Mouse (Mus musculus): Measurements from ENCODE around the gene Gtpbp3. TPM values are rescaled to one million over a fixed set of nuclear protein-coding genes. Genes with fewer than 3 reads are reported as not detected.

Gtpbp3 gene
- total and polyA plus RNA-seq, 3 experiments = 49.4 to 50.1 TPM; not detected in 1

DNA sequence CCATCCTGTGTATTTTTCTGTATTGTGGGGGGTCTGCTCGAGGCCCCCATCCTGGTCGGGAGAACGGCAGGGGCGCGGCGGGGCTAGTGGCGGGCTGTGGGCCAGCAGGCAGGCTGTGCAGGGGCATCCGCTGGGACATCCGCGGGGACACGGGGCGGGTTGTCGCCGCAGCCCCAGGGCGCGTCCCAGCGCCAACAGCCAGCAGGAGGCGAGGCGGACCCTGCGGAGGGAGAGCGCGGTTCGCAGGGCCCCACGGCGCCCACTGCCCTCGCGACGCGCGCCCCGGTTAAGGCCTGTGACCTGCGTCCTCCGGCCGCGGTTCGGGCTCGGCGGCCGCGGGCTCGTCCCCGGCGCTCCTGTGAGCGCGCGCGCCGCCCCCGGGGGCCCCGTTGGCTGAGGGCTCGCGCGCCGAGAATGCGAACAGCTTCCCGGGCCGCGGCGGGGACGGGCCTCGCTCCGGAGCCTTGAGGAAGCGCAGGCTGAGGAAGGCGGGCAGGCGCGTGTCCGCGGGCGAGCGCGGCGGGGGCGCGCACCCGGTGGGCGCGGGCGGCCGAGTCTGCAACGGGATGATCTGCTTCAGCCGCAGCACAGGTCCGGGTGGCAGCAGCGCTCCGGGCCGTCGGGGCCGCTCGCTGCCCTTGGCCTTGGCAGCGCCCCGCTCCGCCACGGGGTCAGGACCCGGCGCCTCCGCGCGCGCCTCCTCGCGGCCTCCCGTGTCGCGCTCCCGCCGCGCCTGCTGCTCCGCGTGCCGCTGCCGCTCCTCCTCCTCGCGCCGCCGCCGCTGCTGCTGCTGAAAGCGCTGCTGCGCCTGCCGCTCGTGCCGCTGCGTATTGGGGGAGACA lies 11.6 kb upstream of the Gtpbp3 start (continued):
- TF ChIP-seq TAL1 (IDR thresholded peaks at IDR 0.05; ENCODE audit: low read length) (no peak), EP300 (IDR thresholded peaks at IDR 0.05; ENCODE audit: low read depth in 1 of 2, low read length in 2 of 2) (no peak), MAX (IDR thresholded peaks at IDR 0.05; ENCODE audit: low read length) (peak; percentile 24; the same call in 1 of the 2 replicates), TCF12 (IDR thresholded peaks at IDR 0.05; ENCODE audit: low read depth, low read length) (no peak), CHD2 (IDR thresholded peaks at IDR 0.05; ENCODE audit: low read length) (no peak), SMC3 (IDR thresholded peaks at IDR 0.05; ENCODE audit: low read depth, low read length) (no peak), E2F4 (IDR thresholded peaks at IDR 0.05; ENCODE audit: borderline replicate concordance, low read depth, low read length) (no peak), ZMIZ1 (IDR thresholded peaks at IDR 0.05; ENCODE audit: low read depth, low read length) (0 out of 2 replicates have a peak, but pooled peaks have one; percentile 10), MYB (IDR thresholded peaks at IDR 0.05; ENCODE audit: low read depth, low read length) (no peak), MYC (IDR thresholded peaks at IDR 0.05; ENCODE audit: low read depth, low read length) (no peak)

DNA sequence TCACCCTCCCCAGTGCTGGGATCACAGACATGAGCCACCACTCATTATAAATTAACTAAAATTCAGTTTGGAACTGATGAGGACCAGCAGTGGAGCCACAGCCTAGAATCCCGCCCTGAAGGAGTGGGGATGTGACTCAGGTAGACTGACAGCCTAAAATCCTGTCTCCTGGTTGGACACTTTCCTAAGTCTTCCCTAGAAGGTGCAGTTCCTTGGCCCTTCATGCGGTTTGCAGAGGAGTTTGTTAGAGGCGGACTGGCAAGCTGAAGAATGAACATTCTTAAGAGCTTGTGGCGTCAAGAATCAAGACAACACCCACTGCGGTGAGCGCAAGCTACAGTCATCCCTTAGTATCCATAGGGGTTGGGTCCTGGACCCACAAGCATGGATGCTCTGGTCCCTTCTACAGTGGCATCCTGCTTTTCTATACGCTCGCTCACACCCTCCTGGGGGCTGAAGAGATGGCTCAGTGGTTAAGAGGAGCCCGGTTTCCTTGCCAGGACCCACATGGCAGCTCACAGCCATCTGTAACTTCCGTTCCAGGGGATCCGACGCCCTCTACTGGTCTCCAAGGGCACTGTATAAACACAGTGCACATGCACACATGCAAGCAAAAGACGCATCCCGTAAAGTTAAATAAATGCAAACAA lies 10.6 kb upstream of the Gtpbp3 start:
- TF ChIP-seq POLR2AphosphoS5 (IDR thresholded peaks at IDR 0.05; ENCODE audit: borderline replicate concordance, low read depth, low read length) (no peak), KAT2A (conservative IDR thresholded peaks at IDR 0.05; ENCODE audit: low read depth, low read length) (no peak), SMC3 (IDR thresholded peaks at IDR 0.05; ENCODE audit: low read depth, low read length) (peak; percentile 51), RAD21 (IDR thresholded peaks at IDR 0.05; ENCODE audit: low read depth, low read length) (peak; percentile 39), POLR2A (IDR thresholded peaks at IDR 0.05; ENCODE audit: control insufficient read depth in 1 of 2, insufficient read depth in 1 of 2, low read depth in 1 of 2, low read length in 2 of 2, poor library complexity in 1 of 2) (peak; percentile 35 to 59; a peak in 2 of 4 replicates), CHD1 (IDR thresholded peaks at IDR 0.05; ENCODE audit: low read depth, low read length) (peak; percentile 46; the same call in 1 of the 2 replicates), ETS1 (IDR thresholded peaks at IDR 0.05; ENCODE audit: low read depth, low read length) (peak; percentile 45), MYC (IDR thresholded peaks at IDR 0.05; ENCODE audit: low read depth, low read length) (peak; percentile 97), CTCF (IDR thresholded peaks at IDR 0.05 in 2 of 3, conservative IDR thresholded peaks at IDR 0.05 in 1 of 3; ENCODE audit: control insufficient read depth in 1 of 3, insufficient read depth in 1 of 3, low read depth in 2 of 3, low read length in 3 of 3, poor library complexity in 1 of 3, severe bottlenecking in 1 of 3) (peak; percentile 84 to 91 (median 91)), USF1 (IDR thresholded peaks at IDR 0.05; ENCODE audit: low read depth, low read length) (no peak), TBP (IDR thresholded peaks at IDR 0.05; ENCODE audit: low read depth, low read length) (peak; percentile 72), MAFK (IDR thresholded peaks at IDR 0.05; ENCODE audit: borderline replicate concordance, low read depth, low read length) (no peak), BHLHE40 (IDR thresholded peaks at IDR 0.05; ENCODE audit: borderline replicate concordance, low read depth, low read length) (no peak; the same call in 1 of the 2 replicates), MAX (IDR thresholded peaks at IDR 0.05; ENCODE audit: low read length) (peak; percentile 94), GATA1 (IDR thresholded peaks at IDR 0.05; ENCODE audit: low read depth, low read length) (no peak), TCF12 (IDR thresholded peaks at IDR 0.05; ENCODE audit: low read depth, low read length) (no peak; the same call in 1 of the 2 replicates), HCFC1 (IDR thresholded peaks at IDR 0.05; ENCODE audit: low read depth, low read length) (peak; percentile 76), ELF1 (IDR thresholded peaks at IDR 0.05; ENCODE audit: low read depth, low read length) (peak; percentile 64; the same call in 1 of the 2 replicates), ZNF384 (IDR thresholded peaks at IDR 0.05; ENCODE audit: low read depth, low read length) (no peak), MXI1 (IDR thresholded peaks at IDR 0.05; ENCODE audit: low read depth, low read length) (peak; percentile 98), TAL1 (IDR thresholded peaks at IDR 0.05; ENCODE audit: low read length) (no peak), SIN3A (IDR thresholded peaks at IDR 0.05; ENCODE audit: low read length) (peak; percentile 96), NELFE (IDR thresholded peaks at IDR 0.05; ENCODE audit: low read depth, low read length) (peak; percentile 44; the same call in 1 of the 2 replicates), E2F4 (IDR thresholded peaks at IDR 0.05; ENCODE audit: borderline replicate concordance, low read depth, low read length) (no peak)
- Histone ChIP-seq H3K27ac (ENCODE audit: control insufficient read depth, low read depth, low read length) (peak overlapping the region; percentile 46), H3K79me2 (ENCODE audit: control insufficient read depth, insufficient read depth, low read length, poor library complexity) (peaks cover 2% of the 10 kb centered on the region; the same call in 1 of the 2 replicates), H3K36me3 (ENCODE audit: control insufficient read depth in 1 of 2, insufficient read depth in 2 of 2, low read length in 2 of 2) (0 out of 4 replicates have a peak, but pooled peaks cover 0 to 2% of the 10 kb centered on the region in 2 experiments), H3K9me3 (replicated peaks; ENCODE audit: insufficient read depth, low read length) (no peaks in the 10 kb centered on the region), H3K9ac (ENCODE audit: control insufficient read depth, low read depth, low read length, poor library complexity, severe bottlenecking) (peak overlapping the region; percentile 90), H3K4me3 (ENCODE audit: control insufficient read depth in 1 of 2, insufficient read depth in 1 of 2, low read depth in 2 of 2, low read length in 2 of 2) (peak overlapping the region; percentile 57 to 59), H3K27me3 (ENCODE audit: control insufficient read depth in 1 of 2, insufficient read depth in 2 of 2, low read length in 2 of 2) (no peaks in the 10 kb centered on the region), H3K4me1 (ENCODE audit: control insufficient read depth in 1 of 2, insufficient read depth in 2 of 2, low read length in 2 of 2) (no peaks in the 10 kb centered on the region)
- peak; percentile 90 for DNase-seq (ENCODE audit: low read depth, low spot score)

Data from MEL (cell line).